Mouse (Mus musculus): ENCODE measurements at regions not wholly inside any gene's neighbourhood (a gene's known extent, or its start where the extent isn't known, plus 50 kb on each side); places are given as distances from the start of the nearest gene placed in this dataset.
A peak's percentile ranks its signal among the peaks of the same experiment; 100 is the strongest.
"Not testable (repeated sequence)": the region's sequence is repeated elsewhere in the genome, so short reads cannot be mapped to it uniquely, and the experiment has no call there.

DNA sequence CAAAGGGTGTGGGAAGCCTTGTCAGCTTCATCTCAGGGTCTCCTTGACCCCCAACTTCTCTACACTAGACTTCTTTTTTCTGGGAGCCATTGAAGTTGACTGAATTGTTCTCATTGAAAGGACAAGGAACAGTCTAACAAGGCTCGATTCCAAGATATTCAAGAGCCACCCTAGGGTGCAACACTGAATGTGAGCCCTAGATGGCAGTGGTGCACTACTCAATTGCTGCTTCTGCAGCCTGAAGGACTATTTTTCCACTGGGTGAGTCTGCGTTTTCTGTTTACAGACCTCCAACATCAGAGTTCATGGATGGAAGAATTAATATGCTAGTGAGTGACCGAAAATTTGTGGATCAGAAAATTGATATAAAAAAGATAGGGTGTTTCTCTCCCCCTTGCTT lies 161.5 kb downstream of the Hpcal1 start:
- not testable (repeated sequence) for ATAC-seq (ENCODE audit: insufficient number of reproducible peaks, low FRiP score, low TSS enrichment)

DNA sequence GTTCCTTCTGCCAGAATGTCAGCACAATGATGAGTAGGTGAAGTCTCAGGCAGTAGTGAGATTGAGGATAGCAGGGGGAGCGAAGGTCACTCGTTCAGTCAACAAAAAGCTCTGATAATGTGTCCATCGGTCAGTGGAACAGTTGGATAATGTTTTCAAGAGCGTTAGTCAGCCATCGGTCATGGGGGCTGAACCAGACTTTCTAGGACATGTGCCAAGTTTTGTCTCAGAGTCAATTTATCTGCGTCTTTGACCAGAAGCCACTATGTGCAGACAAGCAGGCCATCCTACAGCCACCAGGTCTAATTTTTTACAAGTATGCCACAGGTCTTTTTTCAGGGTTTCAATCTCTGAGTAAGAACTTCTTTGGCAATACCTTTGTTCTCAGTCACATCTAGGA lies 181.8 kb downstream of the Hpcal1 start:
- not testable (repeated sequence) for ATAC-seq (ENCODE audit: insufficient number of reproducible peaks, low FRiP score, low TSS enrichment)

DNA sequence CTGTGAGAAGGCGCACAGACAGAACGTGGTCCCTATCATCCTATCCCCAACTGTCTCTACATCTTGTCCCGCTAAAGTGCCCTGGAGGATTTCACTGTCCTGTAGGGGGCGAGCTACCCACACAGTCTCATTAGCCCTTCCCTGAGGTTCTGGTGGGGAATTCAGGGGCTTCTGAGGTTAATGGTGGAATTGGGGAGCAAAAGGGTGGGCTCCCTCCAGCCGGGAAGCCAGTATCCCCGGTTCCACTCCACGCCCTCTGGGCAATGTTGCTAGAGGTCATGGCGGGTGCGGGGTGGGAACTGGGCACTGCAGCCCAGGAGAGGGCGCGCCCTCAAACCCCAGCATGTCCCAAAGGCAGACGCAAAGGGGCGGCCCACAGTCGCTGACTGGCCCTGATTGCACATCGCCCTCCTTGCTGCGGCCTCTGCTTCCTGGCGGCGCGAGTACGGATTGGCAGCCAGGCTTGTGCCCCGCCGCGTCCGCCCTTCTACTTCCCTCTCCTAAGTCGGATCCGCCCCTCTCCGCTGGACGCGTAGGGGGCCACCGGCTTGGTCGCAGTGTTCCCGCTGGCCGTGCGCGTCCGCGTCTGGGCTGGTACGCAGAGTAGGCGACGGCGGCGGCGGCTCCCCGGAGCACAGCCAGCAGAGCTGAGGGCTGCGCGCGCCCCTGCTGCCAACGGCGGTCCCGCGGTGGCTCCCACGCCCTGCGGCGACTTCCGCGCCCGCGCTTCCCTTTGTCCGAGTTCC lies 190.9 kb downstream of the Hpcal1 start:
- ATAC-seq (ENCODE audit: insufficient number of reproducible peaks, low FRiP score, low TSS enrichment): peak; percentile 61

DNA sequence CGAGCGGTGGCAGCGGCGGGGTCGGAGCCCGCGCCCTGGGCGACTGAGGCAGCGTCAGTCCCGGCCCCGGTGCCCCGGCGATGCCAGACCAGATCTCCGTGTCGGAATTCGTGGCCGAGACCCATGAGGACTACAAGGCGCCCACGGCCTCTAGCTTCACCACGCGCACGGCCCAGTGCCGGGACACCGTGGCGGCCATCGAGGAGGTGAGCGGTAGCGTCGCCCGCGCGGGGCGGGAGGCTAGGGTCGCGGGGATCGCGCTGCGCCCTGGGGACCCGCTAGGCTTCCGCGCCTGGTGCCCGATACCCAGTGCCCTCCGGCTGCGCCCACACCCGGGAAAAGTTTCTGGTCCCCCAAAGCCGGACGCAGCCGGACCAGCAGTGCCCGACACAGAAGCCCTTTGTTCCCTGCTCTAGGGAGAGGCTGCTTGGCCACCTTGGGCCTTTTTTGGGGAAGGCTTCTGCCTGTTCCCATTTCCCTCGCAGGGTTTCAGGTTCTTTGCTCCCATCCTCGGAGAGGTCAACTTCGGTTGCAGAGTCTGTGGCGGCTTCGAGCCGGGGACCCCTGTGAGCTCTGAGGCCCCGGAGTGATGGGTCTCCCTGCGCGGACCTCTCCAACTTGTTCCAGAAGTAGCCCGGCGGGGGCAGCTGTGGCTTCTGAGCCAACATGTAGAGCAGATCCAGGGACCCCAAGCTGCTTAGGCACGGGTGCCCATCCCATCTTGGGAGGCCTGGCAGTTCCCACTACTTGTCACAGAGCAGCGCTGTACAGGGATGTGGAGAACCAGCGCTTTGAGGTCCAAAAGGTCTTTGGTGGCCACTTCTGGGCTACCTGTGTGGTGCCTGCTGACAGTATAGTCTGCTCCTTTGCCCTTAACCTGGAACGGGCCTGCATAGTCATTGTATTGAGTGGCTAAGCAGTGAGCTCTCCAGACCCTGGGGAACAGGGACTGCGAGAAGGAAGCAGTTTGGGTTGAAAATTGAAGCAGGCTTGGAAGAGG lies 191.8 kb downstream of the Hpcal1 start:
- ATAC-seq (ENCODE audit: insufficient number of reproducible peaks, low FRiP score, low TSS enrichment): not testable (repeated sequence)

DNA sequence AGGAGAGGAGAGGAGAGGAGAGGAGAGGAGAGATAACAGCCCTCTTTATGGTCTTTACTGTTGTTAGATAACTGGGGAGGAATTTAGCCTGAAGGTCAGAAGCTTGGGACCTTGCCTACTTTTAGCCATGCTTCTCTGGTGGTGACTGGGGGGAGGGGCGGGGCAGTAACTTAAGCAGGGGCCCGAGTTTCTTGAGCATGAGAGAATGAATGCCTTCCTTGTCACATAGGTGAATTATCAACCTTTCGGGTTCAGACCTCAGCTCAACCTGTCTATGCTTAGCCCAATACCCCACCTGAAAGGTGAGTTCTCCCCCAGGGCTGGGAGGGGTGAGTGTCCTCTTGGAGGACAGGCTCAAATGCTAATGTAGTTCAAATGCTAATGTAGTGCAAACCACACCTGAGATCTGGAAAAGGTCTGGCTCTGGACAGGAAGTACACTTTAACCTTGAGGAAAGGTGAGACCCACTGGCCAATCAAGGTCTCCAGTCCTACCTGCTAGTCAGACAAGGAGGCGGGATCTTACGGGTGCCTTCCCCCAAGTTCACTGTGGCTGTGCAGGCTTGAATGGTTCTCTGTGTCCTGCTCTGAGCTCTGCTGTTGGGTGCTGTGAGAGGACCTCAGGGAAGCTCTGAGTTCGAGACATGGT lies 201.1 kb downstream of the Hpcal1 start:
- not testable (repeated sequence) for ATAC-seq (ENCODE audit: insufficient number of reproducible peaks, low FRiP score, low TSS enrichment)

- not testable (repeated sequence) for ATAC-seq (ENCODE audit: insufficient number of reproducible peaks, low FRiP score, low TSS enrichment)
Observed at GRCm38 (mm10) chr12:17913058-17913457, 222.4 kb downstream of the Hpcal1 start.

All from cerebellum, adult (tissue).